Mouse (Mus musculus) adrenal gland, adult 2 months (tissue): ENCODE data around the gene Dock1. TPM values are rescaled to one million over a fixed set of nuclear protein-coding genes. Genes with fewer than 3 reads are reported as not detected.
A peak's percentile ranks its signal among the peaks of the same experiment; 100 is the strongest.

Experiments
- DNase-seq: peaks from one replicate; pipeline ENCODE4 v3.0.0; 2021
- long read RNA-seq: library from polyadenylated mRNA; stranded (forward); transcript quantifications from one replicate; pipeline ENCODE4 v2.0.0, GENCODE M21; 2021
- polyA plus RNA-seq: library from polyadenylated mRNA; depleted of rRNA; stranded (reverse); fragments of >200 nt; gene quantifications from 2 replicates; pipeline ENCODE4 v1.2.3, GENCODE M21; 2012; rRNA removed
- total RNA-seq, 2 experiments: library from RNA; stranded (reverse); gene quantifications; 2 replicates each; pipeline ENCODE4 v1.2.3; 2021

The Dock1 gene
- 100 to 1,000 TPM; 116 to 174 TPM for total RNA-seq
- 17.5 and 25.8 TPM in 2 replicates for polyA plus RNA-seq
- long read RNA-seq, full-length matches to known transcripts, result 10 of 22 reads
- long read RNA-seq, partial matches to known transcripts, result 8 of 22 reads
- long read RNA-seq, other reads (novel, unspliced or antisense), result 4 of 22 reads

- DNase-seq, result peak; percentile 91
Observed at GRCm38 (mm10) chr7:134670312-134671002, at the start of gene Dock1. Dock1 (plus strand) TSS chr7:134670654.

- DNase-seq, result peak; percentile 77
Observed at GRCm38 (mm10) chr7:134627906-134628305, 42.5 kb upstream of the Dock1 start.

GRCm38 (mm10) chr7:134650246-134650830, 20.1 kb upstream of the Dock1 start:
- no peak for DNase-seq

- DNase-seq, result no peak
Observed at GRCm38 (mm10) chr7:134651071-134651470, 19.4 kb upstream of the Dock1 start.

- DNase-seq, result no peak
Observed at GRCm38 (mm10) chr7:134663241-134663640, 7.2 kb upstream of the Dock1 start.

GRCm38 (mm10) chr7:134665642-134666282, 4.7 kb upstream of the Dock1 start:
- DNase-seq, result peak; percentile 88

GRCm38 (mm10) chr7:134667271-134667702, 3.2 kb upstream of the Dock1 start:
- peak; percentile 90 for DNase-seq

GRCm38 (mm10) chr7:134669474-134670311, 761 bp upstream of the Dock1 start:
- DNase-seq, result no peak

GRCm38 (mm10) chr7:134671003-134671461, 578 bp downstream of the Dock1 start:
- DNase-seq, result peak; percentile 68

GRCm38 (mm10) chr7:134671467-134671901, 1.0 kb downstream of the Dock1 start:
- DNase-seq, result peak; percentile 73

GRCm38 (mm10) chr7:134673135-134673534, 2.7 kb downstream of the Dock1 start:
- peak; percentile 22 for DNase-seq

- peak; percentile 78 for DNase-seq
Observed at GRCm38 (mm10) chr7:134673952-134674351, 3.5 kb downstream of the Dock1 start.

- DNase-seq, result peak; percentile 46
Observed at GRCm38 (mm10) chr7:134677852-134678251, 7.4 kb downstream of the Dock1 start.

- DNase-seq, result peak; percentile 85
Observed at GRCm38 (mm10) chr7:134679314-134680158, 9.1 kb downstream of the Dock1 start.

GRCm38 (mm10) chr7:134680161-134680560, 9.7 kb downstream of the Dock1 start:
- DNase-seq, result no peak

- peak; percentile 4 for DNase-seq
Observed at GRCm38 (mm10) chr7:134681729-134682527, 11.5 kb downstream of the Dock1 start.

GRCm38 (mm10) chr7:134688332-134688731, 17.9 kb downstream of the Dock1 start:
- DNase-seq, result peak; percentile 85

GRCm38 (mm10) chr7:134690118-134690517, 19.7 kb downstream of the Dock1 start:
- DNase-seq, result no peak

- no peak for DNase-seq
Observed at GRCm38 (mm10) chr7:134690806-134691205, 20.4 kb downstream of the Dock1 start.

GRCm38 (mm10) chr7:134693325-134693724, 22.9 kb downstream of the Dock1 start:
- no peak for DNase-seq
